Mouse (Mus musculus) urinary bladder, postnatal 10 days (tissue): Measurements from ENCODE around the gene Tnfsf15.

Experiments used
- DNase-seq: peaks from one replicate; pipeline ENCODE4 v3.0.0; 2022; ENCODE audit warnings: low spot score

Gene Tnfsf15

GRCm38 (mm10) chr4:63684412-63685252 lies 60.3 kb downstream of the Tnfsf15 start:
- DNase-seq, result no peak

DNA sequence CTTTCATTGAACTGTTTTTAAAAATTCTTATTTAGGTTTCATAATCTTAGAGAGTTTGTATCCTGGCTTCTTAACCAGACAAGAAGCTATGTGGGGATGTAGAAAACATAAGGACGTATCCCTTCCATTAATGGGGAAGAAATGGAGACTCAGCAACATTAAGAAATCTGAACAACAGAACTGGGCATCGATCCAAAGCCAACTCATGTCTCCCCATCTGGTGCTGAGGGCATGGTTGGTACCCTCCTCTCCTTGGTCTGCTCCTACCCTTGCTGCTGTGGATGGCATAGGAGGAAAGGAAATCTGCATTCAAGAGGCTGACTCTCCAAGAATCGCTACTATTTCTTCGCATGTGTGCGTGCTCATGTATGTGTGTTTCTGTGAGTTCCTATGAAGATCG lies 61.2 kb downstream of the Tnfsf15 start:
- no peak for DNase-seq

DNA sequence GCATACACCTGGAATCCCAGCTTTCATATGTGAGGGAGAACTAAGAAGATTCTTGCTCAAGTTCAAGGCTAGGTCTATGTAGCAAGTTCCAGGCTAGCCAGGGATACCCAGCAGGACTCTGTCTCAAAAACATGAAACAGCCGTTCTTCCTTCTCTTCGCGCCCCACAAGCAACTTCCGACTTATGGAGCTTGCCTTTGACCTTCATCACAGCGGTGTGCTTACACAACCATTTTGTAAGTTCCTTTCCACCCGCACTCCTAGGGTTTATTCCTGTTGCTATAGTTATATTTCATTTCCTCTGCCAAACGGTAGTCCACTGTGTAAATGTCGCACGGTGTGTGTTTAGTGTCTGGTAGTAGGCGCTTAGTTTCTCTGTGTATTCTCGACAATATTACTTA lies 61.9 kb downstream of the Tnfsf15 start:
- no peak for DNase-seq

DNA sequence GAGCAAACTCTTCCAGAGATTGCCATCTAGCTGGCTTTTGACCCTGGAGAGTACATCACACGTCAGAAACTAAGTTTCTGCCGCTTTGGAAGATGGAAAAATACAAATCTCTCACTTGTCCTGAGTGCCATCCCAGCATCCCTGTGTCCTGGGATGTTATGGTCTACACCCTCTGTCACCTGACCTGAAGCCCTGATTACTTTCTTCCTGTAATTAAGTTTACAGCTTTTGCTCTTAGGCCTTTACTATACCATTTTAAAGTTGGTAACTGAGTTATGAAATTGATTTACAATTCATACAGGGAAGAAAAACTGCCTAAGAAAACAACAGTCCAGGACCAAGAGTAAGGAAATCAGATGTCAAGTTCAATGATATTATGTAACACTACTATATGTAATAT lies 62.5 kb downstream of the Tnfsf15 start:
- DNase-seq, result no peak

- no peak for DNase-seq
Observed at GRCm38 (mm10) chr4:63681557-63681956, 63.4 kb downstream of the Tnfsf15 start.
